Comparison of ENCODE assay signal across 8 mouse cellular contexts in genomic region chr12:83988483-83988882, GRCm38 (mm10). TPM values are rescaled to one million over a fixed set of nuclear protein-coding genes. Genes with fewer than 3 reads are reported as not detected.
DNase-seq lines count a peak whose midpoint lies in the region; ATAC-seq and TF ChIP-seq lines count a peak whose summit lies in the region.

No protein-coding gene starts in this region.

- TF ChIP-seq POLR2A in kidney, adult 2 months (IDR thresholded peaks at IDR 0.05; ENCODE audit: low read depth, low read length): no peak
- no peak for TF ChIP-seq POLR2A in MEL (IDR thresholded peaks at IDR 0.05; ENCODE audit: control insufficient read depth in 1 of 2, insufficient read depth in 1 of 2, low read depth in 1 of 2, low read length in 2 of 2, poor library complexity in 1 of 2)

- peak overlapping the region; percentile 82 for H3K4me3 ChIP-seq in kidney, adult 2 months (ENCODE audit: insufficient read depth, low read depth, low read length)
- H3K4me3 ChIP-seq in MEL (ENCODE audit: control insufficient read depth in 1 of 2, insufficient read depth in 1 of 2, low read depth in 2 of 2, low read length in 2 of 2): peak overlapping the region; percentile 74 to 79
- H3K4me3 ChIP-seq in forebrain, embryonic 16.5 days (replicated peaks; ENCODE audit: low read length): peak overlapping the region; percentile 45
- peak overlapping the region; percentile 59 for H3K4me3 ChIP-seq in midbrain, embryonic 11.5 days (ENCODE audit: low read depth, low read length)

- WGBS in kidney, adult 2 months: 39% methylated on average over 4 of the region's 4 CpGs
- WGBS in forebrain, embryonic 16.5 days: 55% methylated on average over 4 of the region's 4 CpGs
- WGBS in midbrain, embryonic 11.5 days: 67% methylated on average over 4 of the region's 4 CpGs

- no peaks in the 10 kb centered on the region; the same call in 1 of the 2 replicates for H3K4me1 ChIP-seq in kidney, adult 2 months (ENCODE audit: control insufficient read depth, insufficient read depth, low read length)
- H3K4me1 ChIP-seq in MEL (ENCODE audit: control insufficient read depth in 1 of 2, insufficient read depth in 2 of 2, low read length in 2 of 2): peaks cover 10 to 14% of the 10 kb centered on the region in 2 experiments
- H3K4me1 ChIP-seq in forebrain, embryonic 16.5 days (replicated peaks; ENCODE audit: control insufficient read depth, insufficient read depth, low read length): peaks cover 5% of the 10 kb centered on the region; the same call in 1 of the 2 replicates
- peaks cover 4% of the 10 kb centered on the region; the same call in 1 of the 2 replicates for H3K4me1 ChIP-seq in midbrain, embryonic 11.5 days (ENCODE audit: control insufficient read depth, insufficient read depth, low read length)

- peak overlapping the region; percentile 57 for H3K4me2 ChIP-seq in forebrain, embryonic 16.5 days (ENCODE audit: low read length)
- H3K4me2 ChIP-seq in midbrain, embryonic 11.5 days: peak overlapping the region; percentile 65

- no peak for TF ChIP-seq RAD21 in MEL (IDR thresholded peaks at IDR 0.05; ENCODE audit: low read depth, low read length)

- no peak for TF ChIP-seq CTCF in kidney, adult 2 months (conservative IDR thresholded peaks at IDR 0.05; ENCODE audit: insufficient read depth, insufficient read length, low read depth, low read length)
- no peak for TF ChIP-seq CTCF in MEL (IDR thresholded peaks at IDR 0.05 in 2 of 3, conservative IDR thresholded peaks at IDR 0.05 in 1 of 3; ENCODE audit: control insufficient read depth in 1 of 3, insufficient read depth in 1 of 3, low read depth in 2 of 3, low read length in 3 of 3, poor library complexity in 1 of 3, severe bottlenecking in 1 of 3)

- peak overlapping the region; percentile 94; the same call in 1 of the 2 replicates for H3K27ac ChIP-seq in kidney, adult 2 months (ENCODE audit: insufficient read depth, low read depth, low read length)
- peak overlapping the region; percentile 93 for H3K27ac ChIP-seq in MEL (ENCODE audit: control insufficient read depth, low read depth, low read length)
- peak overlapping the region; percentile 63 for H3K27ac ChIP-seq in forebrain, embryonic 16.5 days (ENCODE audit: low read length)
- H3K27ac ChIP-seq in midbrain, embryonic 11.5 days (ENCODE audit: low read depth, low read length): no peak overlapping the region

- no peak for TF ChIP-seq EP300 in MEL (IDR thresholded peaks at IDR 0.05; ENCODE audit: low read depth in 1 of 2, low read length in 2 of 2)

- H3K9ac ChIP-seq in MEL (ENCODE audit: control insufficient read depth, low read depth, low read length, poor library complexity, severe bottlenecking): peak overlapping the region; percentile 82
- H3K9ac ChIP-seq in forebrain, embryonic 16.5 days (replicated peaks; ENCODE audit: low read depth, low read length): peak overlapping the region; percentile 54
- peak overlapping the region; percentile 81 for H3K9ac ChIP-seq in midbrain, embryonic 11.5 days (ENCODE audit: low read length)

- H3K79me2 ChIP-seq in MEL (ENCODE audit: control insufficient read depth, insufficient read depth, low read length, poor library complexity): peaks cover 13% of the 10 kb centered on the region

- peak; percentile 8; the same call in 1 of the 2 replicates for ATAC-seq in forebrain, embryonic 16.5 days
- ATAC-seq in midbrain, embryonic 11.5 days (ENCODE audit: low FRiP score): peak; percentile 23; the same call in 1 of the 2 replicates
- no peak for ATAC-seq in erythroid progenitor cell, adult 5-6 weeks (replicated peaks; ENCODE audit: low FRiP score, poor library complexity, severe bottlenecking)
- ATAC-seq in megakaryocyte progenitor cell, adult 5-6 weeks (replicated peaks; ENCODE audit: poor library complexity): no peak

- no peaks in the 10 kb centered on the region for H3K36me3 ChIP-seq in kidney, adult 2 months (ENCODE audit: control insufficient read depth, insufficient read depth, low read length)
- H3K36me3 ChIP-seq in MEL (ENCODE audit: control insufficient read depth in 1 of 2, insufficient read depth in 2 of 2, low read length in 2 of 2): peaks cover 2 to 18% of the 10 kb centered on the region in 2 experiments; a peak in 3 of 4 replicates
- H3K36me3 ChIP-seq in forebrain, embryonic 16.5 days (ENCODE audit: control insufficient read depth, insufficient read depth): no peaks in the 10 kb centered on the region
- no peaks in the 10 kb centered on the region for H3K36me3 ChIP-seq in midbrain, embryonic 11.5 days (ENCODE audit: control insufficient read depth, insufficient read depth, low read length)

- H3K9me3 ChIP-seq in MEL (replicated peaks; ENCODE audit: insufficient read depth, low read length): no peaks in the 10 kb centered on the region
- H3K9me3 ChIP-seq in forebrain, embryonic 16.5 days (ENCODE audit: control insufficient read depth, low read length): no peaks in the 10 kb centered on the region
- no peaks in the 10 kb centered on the region for H3K9me3 ChIP-seq in midbrain, embryonic 11.5 days (ENCODE audit: control insufficient read depth, low read length)

- no peaks in the 10 kb centered on the region for H3K27me3 ChIP-seq in kidney, adult 2 months (replicated peaks; ENCODE audit: control insufficient read depth, insufficient read depth, low read length)
- no peaks in the 10 kb centered on the region for H3K27me3 ChIP-seq in MEL (ENCODE audit: control insufficient read depth in 1 of 2, insufficient read depth in 2 of 2, low read length in 2 of 2)
- no peaks in the 10 kb centered on the region for H3K27me3 ChIP-seq in forebrain, embryonic 16.5 days (replicated peaks; ENCODE audit: control insufficient read depth, insufficient read depth, low read length)
- H3K27me3 ChIP-seq in midbrain, embryonic 11.5 days (ENCODE audit: control insufficient read depth, insufficient read depth, low read length): no peaks in the 10 kb centered on the region

- DNase-seq in kidney, adult 2 months: no peak
- no peak for DNase-seq in kidney, adult 8-10 months
- no peak for DNase-seq in MEL (ENCODE audit: low read depth, low spot score)
- DNase-seq in midbrain, embryonic 11.5 days (ENCODE audit: low spot score, missing footprints): peak; percentile 89
- DNase-seq in adrenal gland, adult (ENCODE audit: inconsistent age in 2 of 2, low spot score in 1 of 2): no peak

RNA-seq across cellular contexts. Expression of gene Acot2, which starts 0.8 kb away (rescaled TPM):
- 32.8 and 32.9 TPM in 2 replicates for polyA plus RNA-seq in kidney, adult 2 months (2012; rRNA removed)
- 9.8 and 14.6 TPM in 2 replicates for total RNA-seq in MEL (2012; rRNA removed)
- polyA plus RNA-seq in MEL (2012; ENCODE audit: insufficient read depth in 1 of 2, insufficient read length in 2 of 2, low read depth in 1 of 2, low replicate concordance in 2 of 2, missing spikeins in 1 of 2): 10 to 100 TPM in 1 of 2 experiments, not detected in 1; 13.0 TPM
- 9.4 and 11.3 TPM in 2 replicates for polyA plus RNA-seq in forebrain, embryonic 16.5 days (2015; fragmentation: Nextera tagmentation; extraction: Ambion mirVana)
- 11.6 and 13.2 TPM in 2 replicates for polyA plus RNA-seq in midbrain, embryonic 11.5 days (2014; fragmentation: Nextera tagmentation; extraction: Ambion mirVana)
- 0.72 and 1.3 TPM in 2 replicates for total RNA-seq in erythroid progenitor cell, adult 5-6 weeks (2015; ENCODE audit: low replicate concordance)
- 0.53 and 0.77 TPM in 2 replicates for total RNA-seq in erythroid progenitor cell, adult 5-6 weeks (2017; ENCODE audit: low replicate concordance)
- 12.1 and 13.3 TPM in 2 replicates for total RNA-seq in megakaryocyte progenitor cell, adult 5-6 weeks (2015)
- total RNA-seq in megakaryocyte progenitor cell, adult 5-6 weeks (2017): 9.4 and 12.7 TPM in 2 replicates

RNA-seq across cellular contexts. Expression of gene Heatr4, which starts 3.8 kb away (rescaled TPM):
- polyA plus RNA-seq in kidney, adult 2 months (2012; rRNA removed): 0.04 TPM in 1 of 2 replicates, not detected in the other
- total RNA-seq in MEL (2012; rRNA removed): not detected in 2 replicates
- under 1 TPM in 1 of 2 experiments, not detected in 1; 0.03 TPM for polyA plus RNA-seq in MEL (2012; ENCODE audit: insufficient read depth in 1 of 2, insufficient read length in 2 of 2, low read depth in 1 of 2, low replicate concordance in 2 of 2, missing spikeins in 1 of 2)
- not detected in 2 replicates for polyA plus RNA-seq in forebrain, embryonic 16.5 days (2015; fragmentation: Nextera tagmentation; extraction: Ambion mirVana)
- polyA plus RNA-seq in midbrain, embryonic 11.5 days (2014; fragmentation: Nextera tagmentation; extraction: Ambion mirVana): not detected in 2 replicates
- not detected in 2 replicates for total RNA-seq in erythroid progenitor cell, adult 5-6 weeks (2015; ENCODE audit: low replicate concordance)
- total RNA-seq in erythroid progenitor cell, adult 5-6 weeks (2017; ENCODE audit: low replicate concordance): not detected in 2 replicates
- not detected in 2 replicates for total RNA-seq in megakaryocyte progenitor cell, adult 5-6 weeks (2015)
- not detected in 2 replicates for total RNA-seq in megakaryocyte progenitor cell, adult 5-6 weeks (2017)

RNA-seq across cellular contexts. Expression of gene Acot1, which starts 20.8 kb away (rescaled TPM):
- 67.8 and 73.1 TPM in 2 replicates for polyA plus RNA-seq in kidney, adult 2 months (2012; rRNA removed)
- 1.5 and 1.9 TPM in 2 replicates for total RNA-seq in MEL (2012; rRNA removed)
- 10 to 100 TPM in 1 of 2 experiments, not detected in 1; 12.7 TPM for polyA plus RNA-seq in MEL (2012; ENCODE audit: insufficient read depth in 1 of 2, insufficient read length in 2 of 2, low read depth in 1 of 2, low replicate concordance in 2 of 2, missing spikeins in 1 of 2)
- 72.1 and 101 TPM in 2 replicates for polyA plus RNA-seq in forebrain, embryonic 16.5 days (2015; fragmentation: Nextera tagmentation; extraction: Ambion mirVana)
- polyA plus RNA-seq in midbrain, embryonic 11.5 days (2014; fragmentation: Nextera tagmentation; extraction: Ambion mirVana): 47.5 and 48.5 TPM in 2 replicates
- total RNA-seq in erythroid progenitor cell, adult 5-6 weeks (2015; ENCODE audit: low replicate concordance): 2.2 TPM in 1 of 2 replicates, not detected in the other
- 13.4 TPM in 1 of 2 replicates, not detected in the other for total RNA-seq in erythroid progenitor cell, adult 5-6 weeks (2017; ENCODE audit: low replicate concordance)
- total RNA-seq in megakaryocyte progenitor cell, adult 5-6 weeks (2015): 10.8 and 14.6 TPM in 2 replicates
- total RNA-seq in megakaryocyte progenitor cell, adult 5-6 weeks (2017): 11.8 and 13.6 TPM in 2 replicates

RNA-seq across cellular contexts. Expression of gene Riox1, which starts 38.1 kb away (rescaled TPM):
- 5.7 and 7.4 TPM in 2 replicates for polyA plus RNA-seq in kidney, adult 2 months (2012; rRNA removed)
- 43.4 and 46.6 TPM in 2 replicates for total RNA-seq in MEL (2012; rRNA removed)
- polyA plus RNA-seq in MEL (2012; ENCODE audit: insufficient read depth in 1 of 2, insufficient read length in 2 of 2, low read depth in 1 of 2, low replicate concordance in 2 of 2, missing spikeins in 1 of 2): 10 to 100 TPM in 1 of 2 experiments, not detected in 1; 47.1 TPM
- polyA plus RNA-seq in forebrain, embryonic 16.5 days (2015; fragmentation: Nextera tagmentation; extraction: Ambion mirVana): 9.3 and 9.7 TPM in 2 replicates
- 13.6 and 15.3 TPM in 2 replicates for polyA plus RNA-seq in midbrain, embryonic 11.5 days (2014; fragmentation: Nextera tagmentation; extraction: Ambion mirVana)
- 6.7 TPM in 1 of 2 replicates, not detected in the other for total RNA-seq in erythroid progenitor cell, adult 5-6 weeks (2015; ENCODE audit: low replicate concordance)
- total RNA-seq in erythroid progenitor cell, adult 5-6 weeks (2017; ENCODE audit: low replicate concordance): 2.0 and 2.2 TPM in 2 replicates
- 13.5 and 14.6 TPM in 2 replicates for total RNA-seq in megakaryocyte progenitor cell, adult 5-6 weeks (2015)
- 16.7 and 17.7 TPM in 2 replicates for total RNA-seq in megakaryocyte progenitor cell, adult 5-6 weeks (2017)

RNA-seq across cellular contexts. Expression of gene Acot4, which starts 49.7 kb away (rescaled TPM):
- 47.8 and 63.5 TPM in 2 replicates for polyA plus RNA-seq in kidney, adult 2 months (2012; rRNA removed)
- 0.08 TPM in 1 of 2 replicates, not detected in the other for total RNA-seq in MEL (2012; rRNA removed)
- under 1 TPM in 1 of 2 experiments, not detected in 1; 0.08 TPM for polyA plus RNA-seq in MEL (2012; ENCODE audit: insufficient read depth in 1 of 2, insufficient read length in 2 of 2, low read depth in 1 of 2, low replicate concordance in 2 of 2, missing spikeins in 1 of 2)
- 0.21 and 0.35 TPM in 2 replicates for polyA plus RNA-seq in forebrain, embryonic 16.5 days (2015; fragmentation: Nextera tagmentation; extraction: Ambion mirVana)
- 0.10 and 0.22 TPM in 2 replicates for polyA plus RNA-seq in midbrain, embryonic 11.5 days (2014; fragmentation: Nextera tagmentation; extraction: Ambion mirVana)
- total RNA-seq in erythroid progenitor cell, adult 5-6 weeks (2015; ENCODE audit: low replicate concordance): not detected in 2 replicates
- total RNA-seq in erythroid progenitor cell, adult 5-6 weeks (2017; ENCODE audit: low replicate concordance): not detected in 2 replicates
- total RNA-seq in megakaryocyte progenitor cell, adult 5-6 weeks (2015): 0.07 TPM in 1 of 2 replicates, not detected in the other
- total RNA-seq in megakaryocyte progenitor cell, adult 5-6 weeks (2017): 0.03 TPM in 1 of 2 replicates, not detected in the other

Comparison
In these comparisons a context has a peak if more than half of its experiments do, and no peak if none do; other contexts are left out.
1. ATAC-seq: peak in forebrain, embryonic 16.5 days (single experiment) and midbrain, embryonic 11.5 days (single experiment); none in erythroid progenitor cell, adult 5-6 weeks (single experiment) and megakaryocyte progenitor cell, adult 5-6 weeks (single experiment).
2. Peak in every context shown above with its lines, with median percentiles within 50 percentile points of each other: H3K4me3 ChIP-seq and H3K9ac ChIP-seq.